In genomic region chr1:164898846-164899351, GRCm38 (mm10) we compare ENCODE assay signal across 8 mouse cellular contexts. TPM values are rescaled to one million over a fixed set of nuclear protein-coding genes. Genes with fewer than 3 reads are reported as not detected.
DNase-seq lines count a peak whose midpoint lies in the region; ATAC-seq and TF ChIP-seq lines count a peak whose summit lies in the region.

No protein-coding gene starts in this region.

- no peak overlapping the region for H3K27ac ChIP-seq in bone marrow macrophage, adult 2 months (ENCODE audit: insufficient read depth, low read depth, low read length)
- no peak overlapping the region for H3K27ac ChIP-seq in embryonic fibroblast, embryonic 13.5 days (ENCODE audit: insufficient read depth, low read length)
- peak overlapping the region; percentile 75 for H3K27ac ChIP-seq in heart, embryonic 12.5 days (ENCODE audit: poor library complexity, severe bottlenecking)
- peak overlapping the region; percentile 84 for H3K27ac ChIP-seq in kidney, postnatal 0 days
- peak overlapping the region; percentile 76 for H3K27ac ChIP-seq in liver, adult 2 months (replicated peaks; ENCODE audit: insufficient read depth, low read depth, low read length)
- peak overlapping the region; percentile 64 for H3K27ac ChIP-seq in stomach, embryonic 15.5 days

- H3K36me3 ChIP-seq in heart, embryonic 12.5 days = no peaks in the 10 kb centered on the region
- no peaks in the 10 kb centered on the region for H3K36me3 ChIP-seq in kidney, postnatal 0 days (ENCODE audit: insufficient read depth, low read length)
- H3K36me3 ChIP-seq in liver, adult 2 months (ENCODE audit: control insufficient read depth, insufficient read depth, low read length) = no peaks in the 10 kb centered on the region
- H3K36me3 ChIP-seq in stomach, embryonic 15.5 days = no peaks in the 10 kb centered on the region

- under 1% methylated on average over 22 of the region's 22 CpGs for WGBS in heart, embryonic 12.5 days
- under 1% methylated on average over 22 of the region's 22 CpGs for WGBS in kidney, postnatal 0 days
- 0% methylated on average over 22 of the region's 22 CpGs for WGBS in liver, adult 2 months
- WGBS in stomach, embryonic 15.5 days = under 1% methylated on average over 22 of the region's 22 CpGs

- TF ChIP-seq POLR2A in bone marrow macrophage, adult 2 months (IDR thresholded peaks at IDR 0.05; ENCODE audit: borderline replicate concordance, low read depth, low read length) = no peak
- no peak for TF ChIP-seq POLR2A in embryonic fibroblast, embryonic 13.5 days (IDR thresholded peaks at IDR 0.05; ENCODE audit: low read depth, low read length)
- TF ChIP-seq POLR2A in liver, adult 2 months (IDR thresholded peaks at IDR 0.05; ENCODE audit: extremely low read depth, insufficient read depth, low read length) = no peak

- peak overlapping the region; percentile 54 for H3K4me3 ChIP-seq in bone marrow macrophage, adult 2 months (ENCODE audit: insufficient read depth, low read length)
- H3K4me3 ChIP-seq in embryonic fibroblast, embryonic 13.5 days (ENCODE audit: insufficient read depth, low read length) = peak overlapping the region; percentile 34
- peak overlapping the region; percentile 49 for H3K4me3 ChIP-seq in heart, embryonic 12.5 days
- peak overlapping the region; percentile 49 for H3K4me3 ChIP-seq in kidney, postnatal 0 days (replicated peaks; ENCODE audit: low read depth, low read length)
- H3K4me3 ChIP-seq in liver, adult 2 months (ENCODE audit: insufficient read depth, low read depth, low read length) = peak overlapping the region; percentile 88
- H3K4me3 ChIP-seq in stomach, embryonic 15.5 days (replicated peaks) = peak overlapping the region; percentile 53

- no peaks in the 10 kb centered on the region for H3K9me3 ChIP-seq in heart, embryonic 12.5 days (replicated peaks)
- H3K9me3 ChIP-seq in kidney, postnatal 0 days (replicated peaks; ENCODE audit: low read length) = no peaks in the 10 kb centered on the region
- no peaks in the 10 kb centered on the region for H3K9me3 ChIP-seq in stomach, embryonic 15.5 days

- H3K9ac ChIP-seq in heart, embryonic 12.5 days = peak overlapping the region; percentile 59
- peak overlapping the region; percentile 53; the same call in 1 of the 2 replicates for H3K9ac ChIP-seq in kidney, postnatal 0 days (ENCODE audit: low read depth, low read length)
- peak overlapping the region; percentile 81 for H3K9ac ChIP-seq in liver, adult 2 months (ENCODE audit: low read depth, low read length)
- H3K9ac ChIP-seq in stomach, embryonic 15.5 days = no peak overlapping the region

- no peaks in the 10 kb centered on the region for H3K4me1 ChIP-seq in bone marrow macrophage, adult 2 months (ENCODE audit: control insufficient read depth, insufficient read depth, low read length)
- peaks cover 4% of the 10 kb centered on the region; the same call in 1 of the 2 replicates for H3K4me1 ChIP-seq in embryonic fibroblast, embryonic 13.5 days (ENCODE audit: control insufficient read depth, insufficient read depth, low read length)
- H3K4me1 ChIP-seq in heart, embryonic 12.5 days (replicated peaks) = peaks cover 36% of the 10 kb centered on the region
- H3K4me1 ChIP-seq in kidney, postnatal 0 days (replicated peaks; ENCODE audit: insufficient read depth, low read length) = no peaks in the 10 kb centered on the region; the same call in 1 of the 2 replicates
- peaks cover 10% of the 10 kb centered on the region; the same call in 1 of the 2 replicates for H3K4me1 ChIP-seq in liver, adult 2 months (ENCODE audit: control insufficient read depth, insufficient read depth, low read length)
- peaks cover 10% of the 10 kb centered on the region; the same call in 1 of the 2 replicates for H3K4me1 ChIP-seq in stomach, embryonic 15.5 days

- peak; percentile 73 for ATAC-seq in heart, embryonic 12.5 days (ENCODE audit: insufficient number of reproducible peaks, low FRiP score)
- ATAC-seq in kidney, postnatal 0 days (replicated peaks; ENCODE audit: low FRiP score, low read depth) = peak; percentile 83
- peak; percentile 88 for ATAC-seq in stomach, embryonic 15.5 days (ENCODE audit: insufficient read depth, low FRiP score, low read depth)

- peak; percentile 32; the same call in 1 of the 2 replicates for TF ChIP-seq CTCF in bone marrow macrophage, adult 2 months (IDR thresholded peaks at IDR 0.05; ENCODE audit: low read depth, low read length)
- peak; percentile 20; the same call in 1 of the 2 replicates for TF ChIP-seq CTCF in embryonic fibroblast, embryonic 13.5 days (IDR thresholded peaks at IDR 0.05; ENCODE audit: borderline replicate concordance, insufficient read depth, low read length)
- peak; percentile 67 for TF ChIP-seq CTCF in kidney, postnatal 0 days (IDR thresholded peaks at IDR 0.05; ENCODE audit: low read depth)
- TF ChIP-seq CTCF in liver, adult 2 months (IDR thresholded peaks at IDR 0.05; ENCODE audit: low read depth, low read length) = peak; percentile 76

- H3K79me2 ChIP-seq in liver, adult 2 months (ENCODE audit: control insufficient read depth, insufficient read depth, low read length) = no peaks in the 10 kb centered on the region

- peak; percentile 72 to 76 for DNase-seq in B cell, adult 2 months
- DNase-seq in kidney, postnatal 0 days (ENCODE audit: low spot score) = peak; percentile 86
- DNase-seq in liver, adult 2 months (ENCODE audit: extremely low read depth, low read depth, low spot score) = peak; percentile 75
- DNase-seq in natural killer cell, adult 2 months (ENCODE audit: low spot score in 2 of 2) = peak; percentile 68 to 75

- H3K4me2 ChIP-seq in heart, embryonic 12.5 days = peak overlapping the region; percentile 75
- peak overlapping the region; percentile 88 for H3K4me2 ChIP-seq in kidney, postnatal 0 days (ENCODE audit: low read length)
- H3K4me2 ChIP-seq in stomach, embryonic 15.5 days = peak overlapping the region; percentile 92

- no peaks in the 10 kb centered on the region for H3K27me3 ChIP-seq in heart, embryonic 12.5 days (replicated peaks)
- no peaks in the 10 kb centered on the region for H3K27me3 ChIP-seq in kidney, postnatal 0 days (ENCODE audit: insufficient read depth, low read length)
- H3K27me3 ChIP-seq in liver, adult 2 months (ENCODE audit: control insufficient read depth, insufficient read depth, low read length) = no peaks in the 10 kb centered on the region
- no peaks in the 10 kb centered on the region for H3K27me3 ChIP-seq in stomach, embryonic 15.5 days (replicated peaks)

RNA-seq across cellular contexts. Expression of gene Xcl1, which starts 36.4 kb away (rescaled TPM):
- not detected in 2 replicates for polyA plus RNA-seq in bone marrow macrophage, adult 2 months (2012; ENCODE audit: insufficient read depth, insufficient read length, missing spikeins)
- not detected in 2 replicates for polyA plus RNA-seq in embryonic fibroblast, embryonic 13.5 days (2011; ENCODE audit: insufficient read length, low read depth, missing spikeins)
- polyA plus RNA-seq in heart, embryonic 12.5 days (2016; fragmentation: Nextera tagmentation; extraction: Ambion mirVana) = not detected in 2 replicates
- not detected in 2 replicates for polyA plus RNA-seq in kidney, postnatal 0 days (2015; fragmentation: Nextera tagmentation; extraction: Ambion mirVana)
- total RNA-seq in liver, adult 2 months (2014; rRNA removed) = 0.34 and 0.65 TPM in 2 replicates
- polyA plus RNA-seq in liver, adult 2 months (2012; rRNA removed) = 0.30 and 0.89 TPM in 2 replicates
- not detected in 2 replicates for polyA plus RNA-seq in stomach, embryonic 15.5 days (2015; fragmentation: Nextera tagmentation; extraction: Ambion mirVana)

Comparison
In these comparisons a context has a peak if more than half of its experiments do, and no peak if none do; other contexts are left out.
1. H3K27ac ChIP-seq: peak in heart, embryonic 12.5 days (single experiment), kidney, postnatal 0 days (single experiment), liver, adult 2 months (single experiment) and stomach, embryonic 15.5 days (single experiment); none in bone marrow macrophage, adult 2 months (single experiment) and embryonic fibroblast, embryonic 13.5 days (single experiment).
2. H3K4me3 ChIP-seq: peak in every context shown above with its lines; median percentile 88 in liver, adult 2 months; 54 in bone marrow macrophage, adult 2 months; 53 in stomach, embryonic 15.5 days; 49 in heart, embryonic 12.5 days; 49 in kidney, postnatal 0 days; 34 in embryonic fibroblast, embryonic 13.5 days.
3. CTCF ChIP-seq: peak in every context shown above with its lines; median percentile 76 in liver, adult 2 months; 67 in kidney, postnatal 0 days; 32 in bone marrow macrophage, adult 2 months; 20 in embryonic fibroblast, embryonic 13.5 days.
4. Peak in every context shown above with its lines, with median percentiles within 50 percentile points of each other: DNase-seq, ATAC-seq and H3K4me2 ChIP-seq.